Mouse (Mus musculus) spleen, embryonic (tissue): ENCODE measurements at regions not wholly inside any gene's neighbourhood (a gene's known extent, or its start where the extent isn't known, plus 50 kb on each side); places are given as distances from the start of the nearest gene placed in this dataset.
"Not testable (repeated sequence)": the region's sequence is repeated elsewhere in the genome, so short reads cannot be mapped to it uniquely, and the experiment has no call there.

ENCODE experiments used
- CTCF ChIA-PET: fragments of 350-600 bp; sonication (Branson Sonifier 250); formaldehyde crosslinking; loops from one replicate; lab custom pipeline; 2022; lab: Charles Lee

DNA sequence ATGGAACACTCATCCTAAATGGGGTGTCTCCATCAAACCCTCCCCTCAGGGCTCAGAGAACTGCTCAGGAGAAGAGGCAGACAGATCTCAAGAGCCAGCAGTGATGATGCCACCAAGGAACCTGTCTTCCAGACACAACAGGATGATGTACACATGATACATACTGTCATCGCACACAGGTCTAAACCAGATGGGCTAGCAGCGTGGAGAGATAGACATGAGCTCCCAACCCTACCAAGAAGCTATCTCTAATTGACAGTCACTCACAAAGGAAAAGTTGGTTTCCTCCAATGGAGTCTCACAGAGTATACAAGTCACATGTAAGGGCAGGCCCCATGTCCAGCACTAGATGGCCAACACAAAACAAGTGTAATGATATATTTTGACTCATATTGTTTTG, 139.9 kb downstream of the Cdca7 start:
- CTCF ChIA-PET, result no interaction called here

DNA sequence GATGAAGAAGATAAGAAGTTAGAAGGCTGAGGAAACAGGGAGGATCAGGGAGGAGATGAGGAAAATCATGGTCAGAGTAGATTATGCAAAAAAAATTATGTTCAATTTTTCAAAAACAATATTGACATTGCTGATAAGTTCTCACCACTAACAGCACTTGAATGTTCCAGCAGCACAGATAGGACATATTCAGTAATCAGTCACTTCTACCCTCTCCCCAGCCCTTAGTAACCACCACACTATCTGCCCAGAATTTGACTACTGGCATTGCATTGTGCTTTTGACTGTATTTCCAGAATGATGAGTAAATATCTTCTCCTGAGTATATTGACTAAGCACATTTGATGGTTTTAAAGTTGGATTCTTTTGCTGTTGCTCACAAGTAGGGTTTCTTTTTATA, 140.5 kb downstream of the Cdca7 start:
- CTCF ChIA-PET, result no interaction called here

DNA sequence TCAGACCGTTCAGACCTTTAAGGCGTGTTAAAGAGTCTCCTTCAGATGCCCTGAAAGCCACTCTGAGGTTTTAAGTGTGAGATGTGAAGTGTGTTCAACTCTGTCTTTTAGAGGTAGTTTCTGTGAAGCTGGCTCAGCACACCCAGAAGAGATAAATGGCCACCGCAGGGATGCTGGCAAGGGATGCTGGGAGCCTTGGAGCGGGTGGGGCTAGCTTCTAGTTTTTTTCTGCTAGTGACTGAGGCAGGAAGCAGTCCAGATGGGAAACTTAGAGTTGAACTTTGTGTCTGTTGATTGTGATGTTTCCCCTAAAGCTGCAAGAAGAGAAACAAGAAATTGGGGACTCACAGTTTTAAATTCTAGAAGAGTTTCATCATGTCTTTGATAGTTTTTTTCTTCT, 143.5 kb downstream of the Cdca7 start:
- CTCF ChIA-PET, result no interaction called here

DNA sequence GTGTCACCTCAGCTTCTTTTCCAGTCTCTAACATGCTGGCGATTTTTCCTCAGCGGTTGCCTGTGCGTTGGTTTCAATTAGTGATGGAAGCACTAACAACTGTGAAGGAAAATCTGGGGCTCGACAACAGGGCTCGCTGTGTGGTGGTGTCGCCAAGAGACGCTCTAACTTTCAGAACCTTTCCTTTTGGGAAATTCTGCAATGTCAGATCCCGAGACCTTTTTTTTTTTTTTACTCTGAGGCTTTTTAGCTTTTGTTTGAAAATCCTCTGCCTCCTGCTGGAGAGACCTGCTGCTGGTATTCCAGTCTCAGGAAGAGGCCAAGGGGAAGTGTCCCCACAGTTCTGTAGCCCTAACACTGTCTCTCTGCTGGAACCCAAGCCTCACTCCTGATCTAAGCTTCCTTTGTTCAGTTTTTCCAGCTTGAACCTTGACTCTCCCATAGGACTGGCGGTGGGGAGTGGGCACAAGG, 144.3 kb downstream of the Cdca7 start:
- CTCF ChIA-PET, result no interaction called here

DNA sequence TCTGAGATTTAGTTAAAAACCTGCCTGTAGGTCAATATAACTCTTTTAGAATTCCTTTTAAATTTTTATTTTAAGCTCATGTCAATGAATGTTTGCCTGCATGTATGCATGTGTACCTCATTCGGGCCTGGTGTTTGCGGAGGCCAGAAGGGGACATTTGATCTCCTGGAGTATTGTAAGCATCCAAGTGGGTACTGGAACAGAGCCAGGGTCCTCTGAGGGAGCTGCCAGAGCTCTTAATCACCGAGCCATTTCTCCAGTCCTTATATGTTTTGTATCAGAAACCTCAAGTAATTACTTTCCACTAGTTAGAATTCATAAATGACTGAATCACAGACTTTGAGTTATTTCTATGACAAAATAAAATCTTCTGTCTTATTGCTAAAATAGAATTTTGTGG, 152.0 kb downstream of the Cdca7 start:
- CTCF ChIA-PET, result no interaction called here

DNA sequence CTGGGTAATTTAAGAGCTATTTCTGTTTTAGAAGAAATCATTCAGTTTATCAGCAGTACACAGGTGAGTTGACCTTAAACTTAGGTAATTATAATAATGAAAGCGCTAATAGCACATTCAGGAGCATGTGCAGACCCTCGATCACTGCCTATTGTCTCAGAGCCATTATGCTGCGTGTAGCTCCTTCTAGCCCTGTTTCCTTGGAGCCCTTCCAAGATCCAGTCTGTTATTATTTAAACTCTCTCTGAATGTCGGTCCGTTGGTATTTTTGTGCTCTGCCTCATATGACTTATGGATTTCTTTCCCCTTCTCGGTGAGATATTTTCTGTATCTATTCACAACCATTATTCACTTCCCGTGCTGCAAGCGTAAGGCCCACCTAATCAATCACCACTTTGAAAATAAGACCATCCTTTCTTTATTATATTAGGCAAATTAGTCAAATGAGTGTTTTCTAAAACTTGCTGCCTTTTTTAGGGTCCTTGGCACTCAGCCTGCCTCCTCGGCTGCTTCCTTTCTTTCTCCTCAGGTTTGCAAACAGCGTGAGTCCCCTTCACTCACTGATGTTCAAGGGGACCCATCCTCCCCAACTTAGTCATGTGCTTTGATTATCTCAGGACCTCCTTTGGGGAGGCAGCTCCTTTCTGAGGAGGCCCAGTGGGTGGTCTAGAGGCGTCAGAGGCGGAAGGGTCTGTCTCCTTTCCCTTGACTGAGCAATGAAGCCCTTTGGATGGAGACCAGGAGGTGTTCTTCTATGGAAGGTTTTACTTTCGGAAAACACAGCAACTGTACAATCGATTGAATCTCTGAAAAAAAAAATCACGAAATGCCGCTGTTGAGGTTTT, 152.9 kb downstream of the Cdca7 start:
- CTCF ChIA-PET, result no interaction called here

DNA sequence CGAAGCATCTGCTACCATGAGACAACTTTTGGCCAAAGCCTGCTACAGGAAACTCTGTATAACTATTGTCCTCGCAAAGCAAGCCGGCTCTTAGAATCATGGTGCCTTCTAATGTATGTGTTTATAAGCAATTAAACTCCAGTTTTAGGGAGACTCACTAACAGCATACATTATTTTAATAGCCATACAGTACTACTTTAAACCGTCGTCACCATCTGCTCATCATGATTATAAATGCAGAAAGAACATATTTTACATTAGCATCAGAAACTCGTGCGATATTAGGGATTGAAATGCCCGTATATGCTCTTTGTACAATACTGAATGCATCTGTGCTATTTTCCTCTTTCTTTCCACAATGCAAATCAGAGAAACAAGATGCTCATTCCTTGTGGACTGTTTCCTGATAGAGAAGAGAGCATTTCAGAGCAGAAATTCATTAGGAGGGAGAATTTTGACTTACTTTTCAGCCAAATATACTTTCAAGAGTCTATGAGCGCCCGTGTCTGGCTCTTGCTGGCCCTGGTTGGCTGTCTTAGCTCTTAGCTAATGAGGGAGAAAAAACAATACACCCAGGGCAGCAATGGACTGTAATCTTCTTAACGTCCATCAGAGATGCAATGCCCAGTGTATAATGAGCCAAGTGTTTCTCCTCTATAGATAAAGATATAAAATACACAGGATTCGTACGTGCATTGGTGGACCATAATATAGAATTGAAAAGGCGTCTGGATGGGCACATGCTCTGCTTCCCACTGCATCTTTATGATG, 153.9 kb downstream of the Cdca7 start:
- CTCF ChIA-PET, result no interaction called here

DNA sequence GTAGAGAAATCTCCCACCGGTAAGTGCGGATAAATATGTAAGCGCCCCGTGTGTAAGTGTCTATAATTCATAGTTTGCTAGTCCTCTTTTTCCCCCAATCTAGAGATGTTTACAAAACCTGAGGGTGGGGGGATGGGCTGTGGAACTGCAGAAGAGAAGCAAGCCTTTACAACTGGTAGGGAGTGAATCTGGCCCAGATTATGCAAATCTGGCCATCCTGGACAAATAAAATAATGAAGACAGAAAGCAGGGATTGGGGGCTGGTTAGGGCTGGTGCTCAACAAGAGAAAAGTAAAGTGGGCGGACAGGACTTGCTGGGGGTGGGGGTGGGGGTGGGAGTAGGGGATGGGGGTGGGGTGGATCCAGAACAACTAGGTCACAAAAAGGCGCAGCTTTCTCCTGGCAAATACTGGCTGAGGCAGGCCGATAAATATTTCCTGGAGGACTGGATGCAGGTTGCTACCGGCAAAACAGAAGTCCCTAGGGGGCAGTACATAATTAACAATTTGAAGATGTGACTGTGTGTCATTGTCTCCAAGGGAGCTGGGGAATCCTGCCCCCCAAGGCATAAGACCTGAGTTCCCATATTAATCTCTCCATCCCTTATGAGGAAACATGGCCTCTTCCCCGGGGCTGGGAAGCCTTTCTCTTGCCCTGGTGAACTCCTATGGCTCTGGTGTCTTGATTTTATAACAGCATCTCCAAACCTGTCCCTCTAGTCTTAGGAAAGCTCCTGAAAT, 162.1 kb downstream of the Cdca7 start:
- CTCF ChIA-PET, result no interaction called here

DNA sequence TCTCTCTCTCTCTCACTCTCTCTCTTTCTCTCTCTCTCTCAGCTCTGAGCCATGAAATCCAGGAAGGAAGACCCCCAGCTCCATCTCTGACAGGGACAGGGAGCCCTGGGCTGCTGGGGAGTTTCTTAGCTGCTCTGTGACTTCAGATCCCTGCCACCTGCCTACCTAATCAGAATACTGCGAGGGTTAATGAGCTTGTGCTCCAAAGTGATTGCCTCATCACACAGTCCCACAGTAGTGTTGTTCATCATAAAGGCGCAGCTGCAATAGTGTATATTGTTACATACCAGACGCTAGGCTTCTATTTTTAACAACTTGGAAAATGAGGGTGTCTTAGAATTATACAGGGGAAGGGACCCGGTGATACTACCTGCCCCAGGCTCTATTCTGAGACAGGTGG, 163.1 kb downstream of the Cdca7 start:
- CTCF ChIA-PET, result no interaction called here

DNA sequence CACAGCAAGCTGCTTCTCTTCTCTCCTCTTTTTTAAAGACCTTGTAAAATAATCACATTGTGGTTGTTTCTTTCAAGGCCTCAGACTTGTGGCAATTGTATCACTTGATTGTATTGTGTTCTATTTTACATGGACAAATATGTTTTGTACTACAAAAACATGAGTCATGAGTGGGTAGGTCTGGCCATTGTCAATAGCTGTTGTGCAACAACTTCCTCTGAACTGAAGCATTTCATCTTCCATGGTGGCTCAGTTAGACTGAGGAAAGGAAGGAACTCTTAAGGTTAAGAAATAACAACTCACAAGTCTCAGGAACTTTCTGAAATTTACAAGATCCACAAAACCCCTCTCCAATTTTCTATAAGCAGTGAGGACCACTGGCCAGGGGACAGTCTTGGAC, 165.3 kb downstream of the Cdca7 start:
- CTCF ChIA-PET, result no interaction called here

DNA sequence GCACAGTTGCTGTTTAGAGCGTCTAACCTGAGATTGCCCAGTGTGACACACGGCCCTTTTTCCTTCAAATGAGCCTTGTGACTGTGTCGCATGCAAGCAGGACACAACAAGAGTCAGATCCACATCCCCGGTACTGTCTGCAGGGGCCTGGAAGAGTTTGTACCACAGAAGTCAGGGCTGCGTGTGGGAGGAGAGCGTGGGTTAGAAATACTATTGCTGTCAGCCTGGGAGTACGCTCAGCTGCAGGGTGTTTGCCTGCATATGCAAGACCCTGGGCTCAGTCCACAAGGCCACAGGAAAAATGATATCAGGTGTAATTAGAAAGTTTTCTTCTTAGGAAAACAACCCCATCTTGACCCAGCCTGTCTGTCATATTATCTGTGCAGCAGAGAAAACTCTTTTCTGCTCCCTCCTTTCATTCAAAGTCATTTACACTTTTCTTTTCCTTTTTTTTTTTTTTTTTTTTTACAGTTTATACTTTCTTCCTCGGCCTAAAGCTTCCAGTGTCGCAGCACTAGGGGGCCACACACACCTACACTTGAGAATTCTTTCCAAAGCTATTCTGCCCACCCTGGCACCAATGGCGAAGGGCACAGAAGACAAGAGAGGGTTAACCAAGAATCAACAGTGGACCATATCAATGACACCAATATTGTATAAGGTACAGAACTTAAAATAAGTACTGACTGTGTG, 168.3 kb downstream of the Cdca7 start:
- CTCF ChIA-PET, result no interaction called here

DNA sequence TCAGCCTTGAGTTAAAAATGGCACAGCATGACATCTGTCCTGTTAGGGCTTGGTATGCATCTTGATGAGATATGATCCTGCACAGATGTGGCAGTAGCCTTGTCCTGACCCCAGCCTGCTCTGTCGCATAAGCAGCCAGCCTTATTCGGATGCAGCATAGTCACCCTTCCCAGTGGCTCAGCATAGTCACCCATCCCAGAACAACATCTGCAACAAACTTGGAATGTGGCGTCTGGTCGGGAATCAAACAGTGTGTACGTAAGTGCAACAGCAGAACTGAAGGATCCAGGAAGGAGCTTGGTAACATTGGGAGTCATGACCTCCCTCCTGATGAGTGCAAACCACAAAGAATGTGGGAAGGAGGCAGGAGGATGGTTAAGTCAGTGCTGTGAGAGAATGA, 171.7 kb downstream of the Cdca7 start:
- CTCF ChIA-PET, result no interaction called here

DNA sequence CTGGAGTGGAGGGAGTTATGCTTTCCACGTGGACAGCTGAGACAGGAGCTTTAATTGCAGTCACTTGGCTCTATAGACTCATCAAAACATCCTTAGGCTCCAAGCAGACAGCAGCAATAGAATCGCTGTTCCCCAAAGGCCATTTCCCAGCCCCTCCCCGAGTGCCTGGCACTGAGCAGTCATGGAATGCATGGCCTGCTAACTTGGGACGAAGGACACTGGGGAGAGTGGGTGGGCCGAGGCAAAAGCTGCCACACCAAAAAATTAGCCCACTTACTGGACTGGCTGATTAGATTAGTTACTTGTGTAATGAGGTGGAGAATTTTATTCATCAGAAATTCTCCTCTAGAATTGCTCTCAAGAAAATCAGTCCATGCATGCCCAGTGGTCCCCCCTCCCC, 172.3 kb downstream of the Cdca7 start:
- CTCF ChIA-PET, result no interaction called here

DNA sequence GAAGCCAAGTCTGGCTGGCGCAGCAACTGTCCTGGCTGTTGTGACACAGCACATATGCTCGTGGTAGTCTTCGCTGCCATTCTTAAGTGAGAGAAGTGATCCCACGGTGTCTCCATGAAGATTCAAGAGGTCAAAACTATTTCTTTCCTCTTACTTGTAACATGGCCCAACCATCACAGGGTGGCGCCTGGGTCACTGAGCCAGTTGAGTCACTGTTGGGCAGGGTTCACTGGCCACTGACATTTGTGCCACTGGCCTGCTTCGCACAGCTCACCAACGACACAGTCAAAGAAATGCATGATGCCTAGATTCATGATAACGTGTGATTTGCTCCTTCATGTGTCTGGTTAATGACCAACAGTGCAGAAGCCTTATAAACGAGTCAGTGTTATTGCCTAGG, 179.9 kb downstream of the Cdca7 start:
- CTCF ChIA-PET, result no interaction called here

DNA sequence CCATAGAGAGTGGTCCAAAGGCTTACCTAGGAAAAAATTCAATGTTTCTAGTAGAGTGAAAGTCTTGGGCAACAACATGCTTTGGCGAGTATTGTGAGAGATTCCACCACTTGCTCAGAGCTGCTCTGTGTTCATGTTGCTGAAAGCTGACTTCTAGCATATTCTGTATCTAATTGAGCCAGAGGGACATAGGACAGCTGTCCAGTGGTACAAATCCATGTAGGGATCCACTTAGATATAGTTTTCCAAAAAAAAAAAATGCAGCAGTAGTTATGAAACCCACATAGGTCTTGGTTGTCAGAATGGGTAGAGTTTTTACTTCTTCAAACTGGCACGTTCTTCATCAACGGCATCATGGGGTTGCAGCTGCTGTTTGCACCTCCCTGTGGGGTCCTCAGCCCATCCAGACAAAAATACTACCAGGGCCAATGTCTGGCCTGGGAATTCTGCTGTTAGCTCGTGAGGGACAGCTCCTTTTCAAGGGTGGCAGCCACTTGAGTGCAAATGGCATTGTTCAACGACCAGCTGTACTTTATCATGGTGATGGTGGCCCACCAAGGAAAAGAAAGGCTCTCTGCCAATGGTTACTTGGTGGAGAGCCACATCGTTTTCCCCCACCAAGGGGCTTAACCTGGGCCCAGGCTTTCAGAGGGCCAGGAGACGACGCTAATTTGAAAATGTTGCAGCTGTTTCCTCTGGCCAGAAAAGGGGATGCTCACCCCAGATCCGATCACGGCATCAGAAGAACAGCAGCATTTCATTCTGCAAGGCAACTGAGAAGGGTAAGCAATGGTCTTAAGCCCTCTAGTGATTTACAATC, 181.4 kb downstream of the Cdca7 start:
- CTCF ChIA-PET, result no interaction called here

DNA sequence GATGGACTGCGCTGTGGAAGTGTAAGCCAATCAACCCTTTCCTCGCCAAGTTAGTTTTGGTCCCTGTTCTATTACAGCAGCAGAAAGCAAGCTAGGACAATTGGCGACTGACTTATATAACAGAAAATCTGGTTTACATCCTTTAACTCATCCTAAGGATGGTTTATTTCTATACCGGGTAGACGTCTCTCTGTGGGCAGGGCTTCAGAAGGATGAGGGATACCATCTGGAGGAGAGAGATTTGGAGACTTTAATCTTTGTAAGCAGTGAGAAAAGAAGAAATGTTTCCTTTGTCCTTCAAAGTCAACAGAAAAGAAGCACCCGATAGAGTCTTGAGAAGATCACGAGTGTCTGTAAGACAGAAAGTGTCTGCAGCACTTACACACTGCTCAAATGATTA, 186.4 kb downstream of the Cdca7 start:
- CTCF ChIA-PET, result no interaction called here

DNA sequence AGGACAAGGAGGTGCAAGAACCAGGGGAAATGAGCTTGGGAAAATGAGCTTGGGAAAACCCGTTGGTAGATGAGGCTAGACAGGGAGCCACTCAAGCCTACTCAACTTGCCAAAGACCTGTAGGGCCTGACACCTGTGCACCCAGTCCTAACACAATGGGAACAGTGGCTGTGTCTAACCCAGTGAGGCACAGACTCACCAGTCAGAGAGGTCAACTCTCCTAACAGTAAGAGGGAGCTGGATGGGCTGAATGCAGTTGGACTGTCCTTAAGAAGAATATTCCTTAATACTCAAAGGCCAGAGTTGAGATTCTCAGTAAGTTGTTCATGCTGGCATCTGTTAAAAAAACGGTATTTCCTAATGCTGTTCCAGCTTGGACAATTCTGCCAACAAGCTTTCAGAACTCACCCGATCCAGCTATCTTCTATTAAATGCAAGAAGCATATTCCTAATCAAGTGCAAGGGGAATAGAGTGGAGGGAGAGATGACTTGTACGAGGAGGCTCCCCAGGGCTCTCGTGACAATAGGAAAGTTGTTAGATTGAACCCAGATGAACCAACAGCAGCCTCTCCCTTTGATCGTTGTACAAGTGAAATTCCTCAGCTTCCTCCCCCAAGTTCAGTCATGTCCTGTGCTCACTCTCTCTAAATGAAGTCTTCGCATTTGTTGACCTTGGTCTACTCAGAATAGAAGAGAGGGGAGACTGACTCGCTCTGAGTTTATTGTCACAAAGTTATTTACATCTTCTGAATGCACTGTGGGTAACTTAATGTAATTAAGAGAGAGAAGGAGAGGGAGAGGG, 187.2 kb downstream of the Cdca7 start:
- CTCF ChIA-PET, result no interaction called here

DNA sequence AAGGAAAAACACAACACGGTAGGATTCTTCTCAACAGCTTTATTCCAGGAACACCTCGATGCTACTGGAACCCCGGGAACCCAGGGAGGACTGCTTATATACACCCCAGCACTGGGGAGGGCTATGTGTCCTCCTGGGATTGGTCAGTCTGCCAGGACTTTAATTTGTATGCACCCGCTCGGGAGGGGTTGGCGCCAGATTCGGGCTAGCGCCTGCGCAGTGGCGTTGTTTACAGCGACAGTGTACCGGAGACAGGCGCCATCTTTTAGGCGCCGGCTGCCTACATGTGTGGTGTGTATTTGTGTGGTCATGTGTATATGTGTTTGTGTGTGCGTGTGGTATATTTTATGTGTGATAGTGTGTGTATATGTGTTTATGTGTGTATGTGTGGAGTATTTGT, 191.4 kb downstream of the Cdca7 start:
- CTCF ChIA-PET, result not testable (repeated sequence)

DNA sequence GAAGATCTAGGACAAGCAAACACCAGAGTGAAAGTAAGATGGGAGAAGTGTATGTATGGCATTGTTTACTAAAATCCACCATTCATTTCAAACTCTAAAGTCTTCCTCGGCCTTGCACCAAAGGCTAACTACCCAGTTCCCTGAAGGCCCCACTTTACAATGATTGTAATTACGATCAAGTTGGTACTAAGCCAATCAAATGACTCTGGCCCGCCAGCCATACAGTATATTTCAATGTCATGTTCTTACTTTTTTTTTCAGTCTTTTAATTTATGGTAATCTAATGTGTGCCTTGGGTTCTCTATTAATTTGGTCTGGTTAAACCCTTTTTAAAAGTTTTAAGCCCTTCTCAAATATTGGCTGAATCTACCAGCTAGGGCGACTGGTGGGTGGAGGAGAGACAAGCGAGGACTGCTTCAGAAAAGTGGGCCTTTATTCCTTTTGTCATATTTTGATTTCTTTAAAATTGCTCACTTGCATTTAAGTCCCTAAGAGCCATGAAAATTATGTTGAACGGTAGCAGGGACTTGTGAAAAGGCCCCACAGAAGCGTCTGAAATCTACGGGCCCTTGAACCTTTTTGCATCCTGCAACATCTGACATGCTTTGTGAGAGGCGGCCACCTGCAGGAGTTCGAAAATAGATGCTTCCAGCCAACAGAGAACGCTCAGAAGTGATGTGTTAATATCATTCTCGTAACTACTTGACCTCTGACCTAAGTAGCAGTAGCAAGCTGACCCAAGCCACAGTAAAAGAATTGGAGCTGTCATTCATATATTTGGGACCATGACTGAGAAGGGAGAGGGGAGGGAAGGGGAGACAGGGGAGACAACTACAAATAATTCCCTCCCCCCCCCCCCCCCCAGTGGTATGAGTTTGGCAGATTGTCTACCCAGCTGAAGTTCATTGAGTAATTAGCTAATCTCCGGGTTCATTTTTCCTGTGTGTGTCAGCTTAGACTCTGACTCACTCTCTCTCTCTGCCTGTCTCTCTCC, 197.2 kb downstream of the Cdca7 start:
- CTCF ChIA-PET, result no interaction called here
